Mouse (Mus musculus) kidney, adult 2 months (tissue): ENCODE measurements around the gene Olfr1140. TPM values are rescaled to one million over a fixed set of nuclear protein-coding genes. Genes with fewer than 3 reads are reported as not detected.

ENCODE experiments used
- DNase-seq: peaks from one replicate; pipeline ENCODE4 v3.0.0; 2021
- H3K27ac ChIP-seq: fragments of 200-500 bp; 2 replicates; pipeline ENCODE4 v1.5.1; 2012; ENCODE audit warnings: low read depth, low read length, control low read depth, inconsistent platforms; ENCODE audit not compliant: insufficient read depth
- H3K27me3 ChIP-seq: fragments of 200-500 bp; replicated peaks from 2 replicates; pipeline ENCODE4 v1.6.1; 2012; ENCODE audit warnings: mild to moderate bottlenecking, moderate library complexity, low read length, inconsistent platforms; ENCODE audit not compliant: control insufficient read depth, insufficient read depth
- H3K36me3 ChIP-seq: fragments of 200-500 bp; 2 replicates; pipeline ENCODE4 v1.6.1; 2012; ENCODE audit warnings: mild to moderate bottlenecking, moderate library complexity, low read length, inconsistent platforms; ENCODE audit not compliant: control insufficient read depth, insufficient read depth
- H3K4me1 ChIP-seq: fragments of 200-500 bp; 2 replicates; pipeline ENCODE4 v1.6.1; 2011; ENCODE audit warnings: low read length; ENCODE audit not compliant: control insufficient read depth, insufficient read depth
- H3K4me3 ChIP-seq: fragments of 200-500 bp; 2 replicates; pipeline ENCODE4 v1.5.1; 2011; ENCODE audit warnings: mild to moderate bottlenecking, low read depth, low read length, control low read depth; ENCODE audit not compliant: insufficient read depth
- CTCF ChIP-seq: fragments of 200-500 bp; conservative IDR thresholded peaks from 2 replicates; pipeline ENCODE4 v1.5.1; 2011; ENCODE audit warnings: low read depth, mild to moderate bottlenecking, control low read depth, low read length, moderate library complexity, mixed read lengths; ENCODE audit not compliant: insufficient read depth, insufficient read length
- POLR2A ChIP-seq: fragments of 200-500 bp; IDR thresholded peaks from one replicate; pipeline ENCODE4 v1.6.1; 2011; ENCODE audit warnings: low read depth, low read length, control low read depth
- WGBS: fragments of 180-500 bp; shearing (Covaris S2); methylation state at CpG from one replicate; pipeline ENCODE4 v1.1.7; 2018; 5-methylcytosine and 5-hydroxymethylcytosine counted together
- polyA plus RNA-seq: library from polyadenylated mRNA; depleted of rRNA; stranded (reverse); fragments of >200 nt; gene quantifications from 2 replicates; pipeline ENCODE4 v1.2.3, GENCODE M21; 2012; rRNA removed

Gene Olfr1140
- polyA plus RNA-seq, result not detected in 2 replicates

DNA sequence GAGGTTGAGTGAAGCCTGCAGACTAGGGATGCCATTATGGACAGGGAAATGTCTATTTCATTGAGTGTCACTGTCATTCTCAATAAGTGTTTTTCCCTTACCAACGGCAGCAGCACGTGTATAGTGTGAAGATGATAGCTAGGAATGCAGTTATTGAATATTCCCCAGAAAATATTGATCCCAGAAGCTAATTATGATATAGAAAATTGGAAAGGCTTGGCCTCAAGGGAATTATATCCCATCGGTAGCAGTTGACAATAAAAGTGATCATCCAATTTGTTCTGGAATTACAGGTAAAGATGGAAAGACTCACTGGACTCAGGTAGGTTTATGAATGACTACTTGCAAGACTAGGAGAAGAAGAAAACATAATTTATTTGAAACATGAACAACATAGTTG is at the start of gene Olfr1140:
Gene Olfr1140 (plus strand): TSS at position 301 of the 400 bp plus-strand sequence.
- WGBS, result 75% methylated on average over 3 of the region's 3 CpGs

DNA sequence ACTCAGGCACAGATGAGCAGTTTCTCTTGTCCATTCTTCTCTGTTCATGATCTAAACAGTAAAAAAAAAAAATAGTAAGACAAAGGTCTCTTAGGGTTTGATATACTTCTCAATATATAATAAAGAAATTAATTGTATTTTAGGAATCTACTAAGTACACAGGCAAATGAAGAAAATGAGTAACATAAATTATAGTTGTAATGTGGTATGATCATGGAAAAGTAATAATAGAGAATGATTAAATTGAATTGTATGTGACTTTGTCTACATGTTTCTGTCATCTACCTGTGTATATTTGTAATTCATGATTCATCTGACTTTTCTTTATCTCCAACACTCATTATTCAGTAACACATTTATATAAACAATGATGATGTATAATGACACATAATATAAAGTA is 49.7 kb upstream of the Olfr1140 start, which contains the start of gene Olfr1136:
Gene Olfr1136 (minus strand): TSS at position 101 of the 400 bp plus-strand sequence.
- TF ChIP-seq CTCF, result no peak
- TF ChIP-seq POLR2A, result no peak
- H3K4me1 ChIP-seq, result no peaks in the 10 kb centered on the region
- no peak within 1 kb of the TSS for H3K27ac ChIP-seq

More for the DNA sequence above, at the start of gene Olfr1140:
- H3K27me3 ChIP-seq, result no peaks in the 10 kb centered on the region
- H3K27ac ChIP-seq, result no peak within 1 kb of the TSS
- no peak within 1 kb of the TSS for H3K4me3 ChIP-seq
- DNase-seq, result no peak
- H3K4me1 ChIP-seq, result no peaks in the 10 kb centered on the region
- no peak for TF ChIP-seq POLR2A
- TF ChIP-seq CTCF, result no peak
- H3K36me3 ChIP-seq, result no peaks in the 10 kb centered on the region

DNA sequence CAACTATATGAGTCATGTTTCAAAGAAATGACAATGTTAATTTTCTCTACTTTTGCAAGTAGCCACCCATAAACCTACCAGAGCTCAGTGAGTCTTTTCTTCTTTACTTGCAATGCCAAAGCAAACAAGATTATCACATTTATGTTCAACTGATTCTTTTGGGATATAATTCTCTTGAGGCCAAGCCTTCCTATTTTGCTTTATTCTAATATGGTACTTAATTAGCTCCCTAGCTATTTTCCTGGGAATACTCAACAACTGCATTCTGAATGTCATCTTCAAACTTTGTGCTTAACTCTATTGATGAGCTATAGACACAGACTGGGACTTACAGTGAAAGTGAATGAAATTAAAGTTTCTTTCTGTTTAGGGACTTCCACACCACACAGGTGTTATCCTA is 30.5 kb upstream of the Olfr1140 start, which contains the start of gene Olfr1137:
Gene Olfr1137 (minus strand): TSS at position 101 of the 400 bp plus-strand sequence.
- no peak for TF ChIP-seq POLR2A
- TF ChIP-seq CTCF, result no peak
- Histone ChIP-seq H3K4me1 (no peaks in the 10 kb centered on the region), H3K27me3 (no peaks in the 10 kb centered on the region), H3K4me3 (no peak within 1 kb of the TSS), H3K27ac (no peak within 1 kb of the TSS), H3K36me3 (no peaks in the 10 kb centered on the region)
- no peak for DNase-seq

More for the DNA sequence above, 49.7 kb upstream of the Olfr1140 start, which contains the start of gene Olfr1136:
- Histone ChIP-seq H3K27me3 (no peaks in the 10 kb centered on the region), H3K4me3 (no peak within 1 kb of the TSS), H3K36me3 (no peaks in the 10 kb centered on the region)
- DNase-seq, result no peak

DNA sequence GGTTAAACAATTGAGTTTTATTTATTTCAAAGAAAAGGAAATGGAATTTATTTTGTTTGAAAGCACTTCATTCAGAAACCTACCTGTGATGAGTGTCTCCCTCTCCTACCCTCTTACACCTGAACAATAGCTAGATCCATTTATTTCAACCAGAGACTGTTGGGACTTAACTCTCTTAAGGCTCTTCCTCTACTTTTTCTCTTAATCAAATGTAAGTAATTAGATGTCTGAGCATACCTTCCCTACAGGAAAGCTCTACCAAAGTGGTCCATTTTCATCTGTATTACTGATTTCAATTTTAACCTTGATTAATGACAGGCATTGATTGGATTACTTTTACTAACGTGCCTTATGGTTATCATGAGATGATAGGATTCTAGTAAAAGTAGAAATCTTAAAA is 3.7 kb upstream of the Olfr1140 start, which contains the start of gene Olfr1138:
Gene Olfr1138 (minus strand): TSS at position 101 of the 400 bp plus-strand sequence.
- TF ChIP-seq CTCF (no peak), POLR2A (no peak)
- WGBS, result 69% methylated on average over 1 of the region's 1 CpGs
- Histone ChIP-seq H3K36me3 (no peaks in the 10 kb centered on the region), H3K4me1 (no peaks in the 10 kb centered on the region), H3K27ac (no peak within 1 kb of the TSS), H3K27me3 (no peaks in the 10 kb centered on the region), H3K4me3 (no peak within 1 kb of the TSS)
- DNase-seq, result no peak

DNA sequence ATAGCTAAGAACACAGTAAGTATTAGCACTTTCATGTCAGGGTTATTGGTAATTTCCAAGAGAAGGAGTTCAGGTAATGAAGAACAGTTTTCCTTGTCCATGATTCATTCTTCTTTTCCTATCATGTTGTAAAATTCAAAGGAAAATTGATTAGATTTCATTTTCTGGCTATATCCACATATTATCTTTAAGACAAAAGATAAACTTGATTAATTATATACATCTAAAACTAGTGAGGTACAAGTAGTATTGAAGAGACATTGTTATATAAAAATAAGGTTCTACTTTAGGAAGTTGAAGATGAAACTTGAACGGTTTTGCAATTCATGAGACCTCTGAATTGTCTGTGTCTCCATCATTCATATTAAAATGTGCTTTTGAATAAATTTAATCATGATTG is 10.3 kb downstream of the Olfr1140 start, which contains the start of gene Olfr1141:
Gene Olfr1141 (minus strand): TSS at position 101 of the 400 bp plus-strand sequence.
- 78% methylated on average over 1 of the region's 1 CpGs for WGBS
- TF ChIP-seq POLR2A (no peak), CTCF (no peak)
- Histone ChIP-seq H3K36me3 (no peaks in the 10 kb centered on the region), H3K27me3 (no peaks in the 10 kb centered on the region), H3K4me1 (no peaks in the 10 kb centered on the region), H3K27ac (no peak within 1 kb of the TSS), H3K4me3 (no peak within 1 kb of the TSS)
- no peak for DNase-seq

DNA sequence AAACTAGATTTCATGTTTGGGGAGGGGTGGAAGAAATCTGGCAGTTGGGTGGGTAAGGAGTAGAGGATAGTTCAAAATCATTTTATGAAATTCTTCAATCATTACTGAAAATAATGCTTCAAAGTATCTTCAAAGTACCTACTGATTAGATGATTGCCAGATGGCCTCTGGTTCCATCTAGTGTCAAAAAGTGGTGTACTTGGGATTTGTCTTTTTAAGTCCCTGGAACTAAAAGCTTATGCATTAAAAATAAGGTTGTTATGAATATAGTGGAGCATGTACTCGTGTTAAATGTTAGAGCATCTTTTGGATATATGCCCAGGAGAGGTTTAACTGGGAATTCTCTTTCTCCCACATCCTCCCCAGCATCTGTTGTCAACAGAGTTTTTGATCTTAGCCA is 32.6 kb downstream of the Olfr1140 start:
- Histone ChIP-seq H3K36me3 (no peaks in the 10 kb centered on the region), H3K27me3 (no peaks in the 10 kb centered on the region), H3K4me3 (no peak overlapping the region), H3K27ac (no peak overlapping the region), H3K4me1 (no peaks in the 10 kb centered on the region)
- DNase-seq, result no peak
- TF ChIP-seq POLR2A, result no peak
- TF ChIP-seq CTCF, result no peak
- 48% methylated on average over 1 of the region's 1 CpGs for WGBS

DNA sequence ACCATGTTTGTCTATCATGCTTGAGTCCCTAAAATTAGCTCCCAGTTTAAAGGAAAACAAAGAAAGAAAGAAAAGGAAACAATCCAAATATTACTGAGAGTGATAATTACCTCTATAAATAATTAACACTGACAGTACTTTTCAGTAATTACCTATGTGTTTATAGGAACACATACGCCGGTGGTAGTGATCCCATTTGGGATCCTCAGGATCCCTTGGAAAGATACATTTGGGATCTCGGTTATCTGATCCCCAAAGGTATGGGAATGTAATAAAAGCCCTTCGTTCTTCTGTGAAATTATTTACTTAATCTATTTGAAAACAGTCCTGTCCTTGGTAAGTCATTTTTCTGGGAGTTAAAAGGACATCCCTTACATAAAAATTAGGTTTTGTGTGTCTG is 35.6 kb downstream of the Olfr1140 start, which contains the start of gene Olfr152:
Gene Olfr152 (plus strand): TSS at position 301 of the 400 bp plus-strand sequence.
- Histone ChIP-seq H3K36me3 (no peaks in the 10 kb centered on the region), H3K4me3 (no peak within 1 kb of the TSS), H3K27ac (no peak within 1 kb of the TSS), H3K4me1 (no peaks in the 10 kb centered on the region), H3K27me3 (no peaks in the 10 kb centered on the region)
- WGBS, result 66% methylated on average over 4 of the region's 4 CpGs
- TF ChIP-seq CTCF, result no peak
- TF ChIP-seq POLR2A, result no peak
- DNase-seq, result no peak

Other genes starting within 250 kb of the Olfr1140 start
- gene Pramel7, start 246.7 kb upstream of the Olfr1140 start, polyA plus RNA-seq, result not detected in 2 replicates
- not detected in 2 replicates for gene Pramel6, start 237.2 kb upstream of the Olfr1140 start, polyA plus RNA-seq
- gene Olfr153, start 212.0 kb upstream of the Olfr1140 start, polyA plus RNA-seq, result not detected in 2 replicates
- not detected in 2 replicates for gene Olfr1128, start 198.2 kb upstream of the Olfr1140 start, polyA plus RNA-seq
- not detected in 2 replicates for gene Olfr1129, start 169.8 kb upstream of the Olfr1140 start, polyA plus RNA-seq
- gene Olfr1130, start 137.5 kb upstream of the Olfr1140 start, polyA plus RNA-seq, result not detected in 2 replicates
- not detected in 2 replicates for gene Olfr1131, start 116.6 kb upstream of the Olfr1140 start, polyA plus RNA-seq
- not detected in 2 replicates for gene Olfr1132, start 106.2 kb upstream of the Olfr1140 start, polyA plus RNA-seq
- not detected in 2 replicates for gene Olfr1133, start 96.4 kb upstream of the Olfr1140 start, polyA plus RNA-seq
- not detected in 2 replicates for gene Olfr1134, start 85.3 kb upstream of the Olfr1140 start, polyA plus RNA-seq
- not detected in 2 replicates for gene Olfr1135, start 70.1 kb upstream of the Olfr1140 start, polyA plus RNA-seq
- gene Olfr1136, start 49.8 kb upstream of the Olfr1140 start, polyA plus RNA-seq, result not detected in 2 replicates
- not detected in 2 replicates for gene Olfr1137, start 30.6 kb upstream of the Olfr1140 start, polyA plus RNA-seq
- gene Olfr1138, start 3.8 kb upstream of the Olfr1140 start, polyA plus RNA-seq, result not detected in 2 replicates
- gene Olfr1141, start 10.2 kb downstream of the Olfr1140 start, polyA plus RNA-seq, result not detected in 2 replicates
- gene Olfr152, start 35.7 kb downstream of the Olfr1140 start, polyA plus RNA-seq, result not detected in 2 replicates
- gene Olfr1143, start 56.8 kb downstream of the Olfr1140 start, polyA plus RNA-seq, result not detected in 2 replicates
- not detected in 2 replicates for gene Olfr1145, start 66.1 kb downstream of the Olfr1140 start, polyA plus RNA-seq
- gene Olfr1148, start 86.8 kb downstream of the Olfr1140 start, polyA plus RNA-seq, result not detected in 2 replicates
- not detected in 2 replicates for gene Olfr1150-ps1, start 100.2 kb downstream of the Olfr1140 start, polyA plus RNA-seq
- not detected in 2 replicates for gene Olfr1151, start 112.1 kb downstream of the Olfr1140 start, polyA plus RNA-seq
- gene Olfr1152, start 122.7 kb downstream of the Olfr1140 start, polyA plus RNA-seq, result not detected in 2 replicates
- not detected in 2 replicates for gene Olfr1153, start 151.2 kb downstream of the Olfr1140 start, polyA plus RNA-seq
- gene Olfr1154, start 161.4 kb downstream of the Olfr1140 start, polyA plus RNA-seq, result not detected in 2 replicates
- gene Olfr1155, start 201.4 kb downstream of the Olfr1140 start, polyA plus RNA-seq, result not detected in 2 replicates
- gene Olfr1156, start 209.3 kb downstream of the Olfr1140 start, polyA plus RNA-seq, result not detected in 2 replicates
- not detected in 2 replicates for gene Olfr1157, start 224.5 kb downstream of the Olfr1140 start, polyA plus RNA-seq
- not detected in 2 replicates for gene Olfr74, start 230.9 kb downstream of the Olfr1140 start, polyA plus RNA-seq
- gene Olfr1158, start 246.4 kb downstream of the Olfr1140 start, polyA plus RNA-seq, result not detected in 2 replicates